Mouse (Mus musculus): ENCODE measurements at regions not wholly inside any gene's neighbourhood (a gene's known extent, or its start where the extent isn't known, plus 50 kb on each side); places are given as distances from the start of the nearest gene placed in this dataset.

GRCm38 (mm10) chr4:125194722-125195380 lies 67.2 kb upstream of the Zc3h12a start:
- no peak for ATAC-seq (replicated peaks in 1 of 2; ENCODE audit: insufficient read depth in 1 of 2, low FRiP score in 2 of 2, low TSS enrichment in 1 of 2, low read depth in 1 of 2, poor library complexity in 2 of 2, severe bottlenecking in 2 of 2)

- no peak for ATAC-seq (replicated peaks in 1 of 2; ENCODE audit: insufficient read depth in 1 of 2, low FRiP score in 2 of 2, low TSS enrichment in 1 of 2, low read depth in 1 of 2, poor library complexity in 2 of 2, severe bottlenecking in 2 of 2)
Observed at GRCm38 (mm10) chr4:125194298-125194697, 66.7 kb upstream of the Zc3h12a start.

- no peak for ATAC-seq (replicated peaks in 1 of 2; ENCODE audit: insufficient read depth in 1 of 2, low FRiP score in 2 of 2, low TSS enrichment in 1 of 2, low read depth in 1 of 2, poor library complexity in 2 of 2, severe bottlenecking in 2 of 2)
Observed at GRCm38 (mm10) chr4:125191680-125192079, 64.0 kb upstream of the Zc3h12a start.

GRCm38 (mm10) chr4:125191010-125191409 lies 63.4 kb upstream of the Zc3h12a start:
- ATAC-seq (replicated peaks in 1 of 2; ENCODE audit: insufficient read depth in 1 of 2, low FRiP score in 2 of 2, low TSS enrichment in 1 of 2, low read depth in 1 of 2, poor library complexity in 2 of 2, severe bottlenecking in 2 of 2): no peak

- no peak for ATAC-seq (replicated peaks in 1 of 2; ENCODE audit: insufficient read depth in 1 of 2, low FRiP score in 2 of 2, low TSS enrichment in 1 of 2, low read depth in 1 of 2, poor library complexity in 2 of 2, severe bottlenecking in 2 of 2)
Observed at GRCm38 (mm10) chr4:125189971-125190370, 62.3 kb upstream of the Zc3h12a start.

- no peak for ATAC-seq (replicated peaks in 1 of 2; ENCODE audit: insufficient read depth in 1 of 2, low FRiP score in 2 of 2, low TSS enrichment in 1 of 2, low read depth in 1 of 2, poor library complexity in 2 of 2, severe bottlenecking in 2 of 2)
Observed at GRCm38 (mm10) chr4:125186246-125186645, 58.6 kb upstream of the Zc3h12a start.

GRCm38 (mm10) chr4:125185076-125185475 lies 57.4 kb upstream of the Zc3h12a start:
- no peak for ATAC-seq (replicated peaks in 1 of 2; ENCODE audit: insufficient read depth in 1 of 2, low FRiP score in 2 of 2, low TSS enrichment in 1 of 2, low read depth in 1 of 2, poor library complexity in 2 of 2, severe bottlenecking in 2 of 2)

GRCm38 (mm10) chr4:125180947-125181346 lies 53.3 kb upstream of the Zc3h12a start:
- no peak for ATAC-seq (replicated peaks in 1 of 2; ENCODE audit: insufficient read depth in 1 of 2, low FRiP score in 2 of 2, low TSS enrichment in 1 of 2, low read depth in 1 of 2, poor library complexity in 2 of 2, severe bottlenecking in 2 of 2)

GRCm38 (mm10) chr4:125178552-125178951 lies 50.9 kb upstream of the Zc3h12a start:
- ATAC-seq (replicated peaks in 1 of 2; ENCODE audit: insufficient read depth in 1 of 2, low FRiP score in 2 of 2, low TSS enrichment in 1 of 2, low read depth in 1 of 2, poor library complexity in 2 of 2, severe bottlenecking in 2 of 2): no peak

GRCm38 (mm10) chr4:125177666-125178065 lies 50.0 kb upstream of the Zc3h12a start:
- ATAC-seq (replicated peaks in 1 of 2; ENCODE audit: insufficient read depth in 1 of 2, low FRiP score in 2 of 2, low TSS enrichment in 1 of 2, low read depth in 1 of 2, poor library complexity in 2 of 2, severe bottlenecking in 2 of 2): no peak
